Mouse (Mus musculus): ENCODE results near the gene Spint2.

DNA sequence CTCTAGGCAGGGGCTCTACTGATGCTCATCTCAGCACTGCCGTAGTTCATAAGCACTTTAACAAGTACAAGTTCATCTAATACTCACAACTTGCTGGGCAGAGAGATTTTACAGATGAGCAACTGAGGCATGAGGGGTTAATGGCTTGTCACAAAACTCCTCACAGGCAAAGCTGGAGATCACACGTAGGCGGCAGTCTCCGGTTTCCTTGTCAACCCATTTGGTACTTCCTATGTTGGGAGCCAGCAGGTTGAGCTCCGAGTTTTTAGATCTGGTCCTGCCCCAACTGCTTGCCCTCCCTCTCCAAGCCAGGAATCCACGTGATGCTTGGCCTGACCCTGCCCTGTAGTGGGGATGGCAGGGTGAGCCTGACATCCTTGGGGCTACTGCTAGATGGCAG lies 45.4 kb upstream of the Spint2 start:
- TF ChIP-seq CTCF (IDR thresholded peaks at IDR 0.05; ENCODE audit: low read depth) (no peak), EP300 (IDR thresholded peaks at IDR 0.05; ENCODE audit: low read depth) (no peak)
